Mouse (Mus musculus): ENCODE data around the gene Dhcr24. TPM values are rescaled to one million over a fixed set of nuclear protein-coding genes. Genes with fewer than 3 reads are reported as not detected.

Gene Dhcr24
- polyA plus RNA-seq, 2 experiments = 20.5 to 52.8 TPM

- Histone ChIP-seq H3K36me3 (replicated peaks; ENCODE audit: control insufficient read depth, insufficient read depth, low read depth) (no peaks in the 10 kb centered on the region), H3K27me3 (ENCODE audit: control insufficient read depth, insufficient read depth, low read length) (no peaks in the 10 kb centered on the region), H3K9me3 (ENCODE audit: control insufficient read depth, low read length) (no peaks in the 10 kb centered on the region), H3K9ac (replicated peaks) (no peak overlapping the region), H3K4me2 (ENCODE audit: low read depth) (no peak overlapping the region), H3K4me1 (replicated peaks; ENCODE audit: control insufficient read depth in 2 of 2, insufficient read depth in 2 of 2, low read length in 1 of 2) (no peaks in the 10 kb centered on the region), H3K27ac (no peak overlapping the region), H3K4me3 (ENCODE audit: insufficient read depth in 1 of 2, low read depth in 2 of 2, low read length in 2 of 2) (no peak overlapping the region)
- TF ChIP-seq EP300 (IDR thresholded peaks at IDR 0.05; ENCODE audit: low read depth) = no peak
- 0 out of 2 replicates have a peak, but pooled peaks have one; percentile 41 for TF ChIP-seq CTCF (IDR thresholded peaks at IDR 0.05; ENCODE audit: low read depth)
- DNase-seq (ENCODE audit: low read depth in 3 of 3, low spot score in 3 of 3) = no peak
- ATAC-seq (ENCODE audit: insufficient read depth) = no peak
- 57% methylated on average over 7 of the region's 7 CpGs for WGBS (ENCODE audit: insufficient replicate concordance)
These were observed 32.8 kb upstream of the Dhcr24 start for GRCm38 (mm10) chr4:106527856-106528547.

DNA sequence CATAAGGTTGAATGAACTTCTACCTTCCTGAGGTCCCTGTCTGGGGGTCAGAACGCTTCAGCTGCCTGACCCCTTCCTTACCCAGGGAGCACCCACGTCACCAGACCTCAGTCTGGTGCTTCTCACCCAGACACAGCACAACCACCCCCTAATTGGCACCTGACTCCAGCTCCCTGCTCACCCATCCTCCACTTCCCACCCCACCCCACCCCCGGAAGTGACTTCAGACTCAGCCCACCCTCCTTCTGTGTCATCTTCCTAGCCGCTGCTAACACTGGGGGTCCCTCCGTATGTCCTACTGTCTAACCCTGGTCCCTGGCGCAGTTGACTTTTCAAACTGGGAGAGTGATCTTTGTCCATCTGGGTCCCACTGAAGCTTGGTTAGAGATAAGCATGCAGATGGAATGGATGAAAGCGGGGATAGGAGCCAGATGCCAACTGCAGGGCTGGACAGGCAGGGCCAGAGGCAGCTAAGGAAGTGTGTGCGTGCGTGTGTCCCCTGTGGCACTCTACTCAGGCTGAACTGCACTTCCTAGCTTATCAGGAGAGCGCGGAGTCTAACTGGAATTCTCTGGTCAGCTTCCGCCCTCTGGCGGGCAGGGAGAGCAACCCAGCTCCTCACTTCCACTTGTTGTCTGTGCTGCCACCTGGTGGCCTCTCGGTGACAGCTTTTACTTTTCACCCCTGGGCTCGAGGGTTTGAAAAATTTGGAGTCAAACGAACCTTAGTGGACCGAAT is 31.3 kb upstream of the Dhcr24 start:
- peak; percentile 100 for TF ChIP-seq CTCF (IDR thresholded peaks at IDR 0.05; ENCODE audit: low read depth)
- TF ChIP-seq EP300 (IDR thresholded peaks at IDR 0.05; ENCODE audit: low read depth) = no peak
- peak overlapping the region; percentile 13 to 29; a peak in 2 of 4 replicates for H3K4me3 ChIP-seq (ENCODE audit: insufficient read depth in 1 of 2, low read depth in 2 of 2, low read length in 2 of 2)
- no peaks in the 10 kb centered on the region for H3K36me3 ChIP-seq (replicated peaks; ENCODE audit: control insufficient read depth, insufficient read depth, low read depth)
- H3K27ac ChIP-seq = no peak overlapping the region
- peak; percentile 75 to 83 (median 79) for DNase-seq (ENCODE audit: low read depth in 3 of 3, low spot score in 3 of 3)
- no peaks in the 10 kb centered on the region for H3K27me3 ChIP-seq (ENCODE audit: control insufficient read depth, insufficient read depth, low read length)
- ATAC-seq (ENCODE audit: insufficient read depth) = peak; percentile 82
- 13% methylated on average over 17 of the region's 17 CpGs for WGBS (ENCODE audit: insufficient replicate concordance)
- no peaks in the 10 kb centered on the region for H3K9me3 ChIP-seq (ENCODE audit: control insufficient read depth, low read length)
- H3K4me1 ChIP-seq (replicated peaks; ENCODE audit: control insufficient read depth in 2 of 2, insufficient read depth in 2 of 2, low read length in 1 of 2) = no peaks in the 10 kb centered on the region
- H3K9ac ChIP-seq (replicated peaks) = peak overlapping the region; percentile 36; the same call in 1 of the 2 replicates
- peak overlapping the region; percentile 61 for H3K4me2 ChIP-seq (ENCODE audit: low read depth)

GRCm38 (mm10) chr4:106530113-106530482 is 30.7 kb upstream of the Dhcr24 start:
- TF ChIP-seq CTCF (IDR thresholded peaks at IDR 0.05; ENCODE audit: low read depth) (no peak), EP300 (IDR thresholded peaks at IDR 0.05; ENCODE audit: low read depth) (no peak)
- Histone ChIP-seq H3K4me1 (replicated peaks; ENCODE audit: control insufficient read depth in 2 of 2, insufficient read depth in 2 of 2, low read length in 1 of 2) (no peaks in the 10 kb centered on the region), H3K9me3 (ENCODE audit: control insufficient read depth, low read length) (no peaks in the 10 kb centered on the region), H3K27me3 (ENCODE audit: control insufficient read depth, insufficient read depth, low read length) (no peaks in the 10 kb centered on the region), H3K4me2 (ENCODE audit: low read depth) (no peak overlapping the region), H3K4me3 (ENCODE audit: insufficient read depth in 1 of 2, low read depth in 2 of 2, low read length in 2 of 2) (no peak overlapping the region), H3K9ac (replicated peaks) (no peak overlapping the region), H3K36me3 (replicated peaks; ENCODE audit: control insufficient read depth, insufficient read depth, low read depth) (no peaks in the 10 kb centered on the region), H3K27ac (no peak overlapping the region)
- ATAC-seq (ENCODE audit: insufficient read depth) (peak; percentile 21; the same call in 1 of the 2 replicates), DNase-seq (ENCODE audit: low read depth in 3 of 3, low spot score in 3 of 3) (no peak)
- 56% methylated on average over 9 of the region's 9 CpGs for WGBS (ENCODE audit: insufficient replicate concordance)

GRCm38 (mm10) chr4:106533421-106534080 is 27.3 kb upstream of the Dhcr24 start:
- no peak overlapping the region for H3K4me2 ChIP-seq (ENCODE audit: low read depth)
- H3K36me3 ChIP-seq (replicated peaks; ENCODE audit: control insufficient read depth, insufficient read depth, low read depth) = no peaks in the 10 kb centered on the region
- no peak for DNase-seq (ENCODE audit: low read depth in 3 of 3, low spot score in 3 of 3)
- no peak overlapping the region for H3K27ac ChIP-seq
- H3K4me3 ChIP-seq (ENCODE audit: insufficient read depth in 1 of 2, low read depth in 2 of 2, low read length in 2 of 2) = no peak overlapping the region
- H3K9ac ChIP-seq (replicated peaks) = no peak overlapping the region
- no peaks in the 10 kb centered on the region for H3K4me1 ChIP-seq (replicated peaks; ENCODE audit: control insufficient read depth in 2 of 2, insufficient read depth in 2 of 2, low read length in 1 of 2)
- H3K9me3 ChIP-seq (ENCODE audit: control insufficient read depth, low read length) = no peaks in the 10 kb centered on the region
- TF ChIP-seq CTCF (IDR thresholded peaks at IDR 0.05; ENCODE audit: low read depth) = peak; percentile 61
- no peak for TF ChIP-seq EP300 (IDR thresholded peaks at IDR 0.05; ENCODE audit: low read depth)
- WGBS (ENCODE audit: insufficient replicate concordance) = 17% methylated on average over 7 of the region's 7 CpGs
- H3K27me3 ChIP-seq (ENCODE audit: control insufficient read depth, insufficient read depth, low read length) = no peaks in the 10 kb centered on the region
- ATAC-seq (ENCODE audit: insufficient read depth) = no peak

DNA sequence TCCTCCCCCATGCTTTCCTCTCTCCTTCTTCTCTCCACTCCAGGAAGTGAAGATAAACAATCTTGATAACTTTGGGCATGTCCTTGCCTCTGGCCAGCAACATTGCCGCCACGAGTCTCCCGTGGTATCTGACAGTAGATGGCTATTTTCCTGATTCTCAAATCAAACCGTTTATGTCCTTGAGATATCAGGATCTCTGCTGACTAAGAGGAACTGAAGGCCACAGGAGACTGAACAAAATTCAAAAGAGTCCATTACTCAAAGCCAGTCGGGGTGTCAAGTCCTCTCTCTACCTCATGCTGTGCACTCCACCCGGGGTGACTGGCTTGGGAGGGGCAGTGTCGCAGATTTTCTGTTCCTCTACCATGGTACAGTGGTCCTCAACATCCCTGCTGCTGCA is 26.6 kb upstream of the Dhcr24 start:
- Histone ChIP-seq H3K4me2 (ENCODE audit: low read depth) (no peak overlapping the region), H3K9ac (replicated peaks) (no peak overlapping the region), H3K4me3 (ENCODE audit: insufficient read depth in 1 of 2, low read depth in 2 of 2, low read length in 2 of 2) (no peak overlapping the region), H3K27me3 (ENCODE audit: control insufficient read depth, insufficient read depth, low read length) (no peaks in the 10 kb centered on the region), H3K27ac (no peak overlapping the region), H3K9me3 (ENCODE audit: control insufficient read depth, low read length) (no peaks in the 10 kb centered on the region), H3K36me3 (replicated peaks; ENCODE audit: control insufficient read depth, insufficient read depth, low read depth) (no peaks in the 10 kb centered on the region), H3K4me1 (replicated peaks; ENCODE audit: control insufficient read depth in 2 of 2, insufficient read depth in 2 of 2, low read length in 1 of 2) (no peaks in the 10 kb centered on the region)
- no peak for ATAC-seq (ENCODE audit: insufficient read depth)
- DNase-seq (ENCODE audit: low read depth in 3 of 3, low spot score in 3 of 3) = no peak
- TF ChIP-seq CTCF (IDR thresholded peaks at IDR 0.05; ENCODE audit: low read depth) (no peak), EP300 (IDR thresholded peaks at IDR 0.05; ENCODE audit: low read depth) (no peak)
- WGBS (ENCODE audit: insufficient replicate concordance) = 26% methylated on average over 7 of the region's 7 CpGs

Data from liver, embryonic 14.5 days (tissue).